Mouse (Mus musculus) embryonic facial prominence, embryonic 11.5 days (tissue): ENCODE results near the gene Phc2. TPM values are rescaled to one million over a fixed set of nuclear protein-coding genes. Genes with fewer than 3 reads are reported as not detected.

Experiments used
- polyA plus RNA-seq: library from polyadenylated mRNA; unstranded; fragments of >200 nt; fragmentation: Nextera tagmentation; extraction: Ambion mirVana; gene quantifications from 2 replicates; pipeline ENCODE4 v1.2.1, GENCODE M21; 2014

Gene Phc2
- polyA plus RNA-seq, 1 experiment from 2014 or later = 68.0 TPM

Other genes starting within 250 kb of the Phc2 start
- gene Zscan20, start 44.6 kb upstream of the Phc2 start, polyA plus RNA-seq = 2.9 and 4.1 TPM in 2 replicates
- gene Tlr12, start 36.1 kb upstream of the Phc2 start, polyA plus RNA-seq = 0.10 and 0.60 TPM in 2 replicates
- 0.11 and 0.18 TPM in 2 replicates for gene A3galt2, start 100.7 kb downstream of the Phc2 start, polyA plus RNA-seq
- 31.1 and 34.3 TPM in 2 replicates for gene Zfp362, start 151.3 kb downstream of the Phc2 start, polyA plus RNA-seq
- gene Trim62, start 228.9 kb downstream of the Phc2 start, polyA plus RNA-seq = 13.9 and 14.6 TPM in 2 replicates